Mouse (Mus musculus): ENCODE results near the gene Wdr77. TPM values are rescaled to one million over a fixed set of nuclear protein-coding genes. Genes with fewer than 3 reads are reported as not detected.

Wdr77 gene
- 37.0 to 50.7 TPM (median 42.9 TPM) in 4 replicates for total RNA-seq (2023; ENCODE audit: inconsistent age)

DNA sequence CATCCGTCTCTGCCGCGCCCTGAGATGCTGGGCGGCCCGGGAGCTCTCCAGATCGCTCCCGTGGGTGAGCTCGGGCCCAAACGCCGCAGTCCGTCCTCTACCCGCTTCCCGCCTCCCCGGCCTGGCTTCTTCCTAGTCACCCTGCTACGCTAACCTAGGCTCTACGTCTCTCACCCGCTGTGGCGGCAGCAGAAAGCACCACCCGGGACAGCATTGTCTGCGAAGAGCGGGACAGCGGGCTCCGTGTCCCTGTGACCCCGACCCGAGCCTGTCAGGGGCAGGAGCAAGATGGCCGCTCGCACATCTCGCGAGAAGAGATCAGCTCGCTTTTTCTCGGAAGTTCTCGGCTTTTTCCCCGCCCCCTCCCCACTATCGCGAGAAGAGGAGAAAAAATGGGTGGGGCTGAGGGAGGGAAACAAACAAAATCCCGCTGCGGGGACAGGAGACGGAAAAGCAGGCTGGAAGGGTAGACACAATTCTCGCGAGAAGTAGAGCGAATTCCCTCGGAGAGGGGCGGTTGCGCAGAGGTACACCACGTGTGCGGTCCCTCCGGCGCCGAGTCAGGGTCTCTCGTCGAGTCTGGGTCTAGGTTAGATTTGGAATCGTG, at the start of gene Wdr77:
Gene Wdr77 (plus strand): TSS at position 396 of the 607 bp plus-strand sequence.

DNA sequence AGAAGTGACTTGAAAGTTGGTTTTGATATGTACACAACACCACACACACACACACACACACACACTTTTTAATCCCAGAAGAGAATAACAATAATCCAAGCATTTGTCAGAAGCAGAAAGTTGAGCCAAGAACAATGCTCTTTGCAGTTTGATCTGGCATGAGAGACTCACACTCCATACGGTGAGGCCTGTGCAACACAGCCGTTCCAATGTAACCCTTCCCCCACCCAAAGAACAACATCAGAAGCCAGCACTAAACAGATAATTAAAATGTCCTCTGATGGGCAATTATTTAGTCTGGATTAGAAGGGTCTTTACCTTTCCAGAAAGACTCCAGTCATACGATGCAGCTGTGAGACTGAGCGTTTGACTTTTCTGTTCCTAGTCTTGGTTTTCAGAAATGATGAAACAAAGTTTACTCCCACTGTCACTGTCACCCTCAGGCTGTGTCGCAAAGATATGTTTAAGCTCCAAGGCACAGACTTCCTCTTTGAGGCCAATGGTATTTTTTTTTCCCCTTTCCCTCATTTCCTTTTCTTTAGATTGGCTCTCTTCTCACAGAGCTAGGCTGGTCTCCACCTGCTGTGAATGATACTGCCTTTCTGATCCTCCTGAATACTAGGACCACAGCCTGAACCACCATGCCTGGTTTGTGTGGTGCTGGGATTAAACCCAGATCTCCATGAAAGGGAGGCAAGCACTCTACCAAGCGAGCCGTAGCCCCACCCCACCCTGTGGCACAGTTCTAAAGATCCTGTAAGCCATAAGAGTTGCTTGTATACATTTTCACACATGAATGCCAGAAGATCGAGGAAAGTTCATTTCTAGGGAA, 26.7 kb upstream of the Wdr77 start, which contains the start of gene I830077J02Rik:
Gene I830077J02Rik (minus strand): TSS at position 425 of the 832 bp plus-strand sequence.

DNA sequence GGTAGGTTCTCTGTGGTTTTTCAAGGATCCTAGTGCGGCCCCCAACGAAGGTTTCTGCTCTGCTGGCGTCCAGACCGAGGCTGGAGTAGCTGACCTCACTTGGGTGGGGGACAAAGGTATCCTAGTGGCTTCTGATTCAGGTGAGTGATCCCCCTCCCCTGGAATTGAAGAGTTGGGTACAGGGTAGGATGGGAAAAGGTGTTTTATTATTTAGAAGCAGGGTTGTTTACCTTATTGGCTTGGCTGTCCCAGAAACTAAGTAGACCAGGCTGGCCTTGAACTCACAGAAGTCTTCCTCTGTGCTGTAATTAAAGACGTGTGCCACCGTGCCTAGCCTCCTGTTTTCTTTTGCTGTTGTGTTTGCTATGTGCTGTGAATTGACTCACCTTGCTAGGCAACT, 830 bp downstream of the Wdr77 start, which contains the start of gene Atp5f1:
Gene Atp5f1 (minus strand): TSS at position 101 of the 400 bp plus-strand sequence.

DNA sequence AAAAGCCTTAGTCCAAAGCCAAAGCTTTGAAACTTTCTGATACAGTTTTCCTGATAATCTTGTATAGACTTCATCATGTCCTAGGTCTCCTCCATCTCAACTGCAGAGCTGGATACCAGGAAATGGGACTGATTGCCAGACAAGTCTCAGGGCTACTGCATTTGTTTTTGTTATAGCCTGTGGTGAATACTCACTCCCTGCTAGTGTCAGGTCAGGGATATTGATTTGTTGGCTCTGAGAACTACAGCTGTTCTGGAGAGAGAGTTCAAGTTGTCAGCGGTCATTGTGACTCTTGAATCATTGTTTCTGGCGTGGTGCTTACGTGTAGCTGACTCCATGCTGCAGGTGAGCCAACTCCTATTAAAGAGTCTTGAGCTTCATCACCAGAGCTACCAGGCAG, 14.2 kb downstream of the Wdr77 start, which contains the start of gene Ovgp1:
Gene Ovgp1 (plus strand): TSS at position 301 of the 400 bp plus-strand sequence.

DNA sequence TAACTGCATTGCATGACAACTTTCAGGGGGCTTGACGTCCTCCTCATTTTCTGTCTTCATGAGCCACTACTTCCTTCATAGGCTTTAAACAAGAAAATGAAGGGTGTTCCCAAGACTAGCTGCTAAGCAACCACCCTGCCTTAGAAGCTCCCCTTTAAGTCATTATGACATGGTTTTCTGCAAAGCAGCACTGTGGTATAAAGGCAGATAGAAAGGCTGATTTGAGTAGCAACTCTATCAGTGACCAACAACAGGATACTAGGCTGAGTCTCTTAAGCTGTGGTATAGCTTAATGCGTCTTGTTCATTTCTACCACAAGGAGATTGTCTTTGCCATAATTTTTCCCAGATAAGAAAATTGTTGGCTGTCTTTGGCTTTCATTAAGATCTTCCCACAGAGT, 55.4 kb downstream of the Wdr77 start, which contains the start of gene Pifo:
Gene Pifo (minus strand): TSS at position 101 of the 400 bp plus-strand sequence.

Other genes starting within 250 kb of the Wdr77 start
- 110 to 139 TPM (median 129 TPM) in 4 replicates for gene Rap1a, start 158.0 kb upstream of the Wdr77 start, total RNA-seq (2023; ENCODE audit: inconsistent age)
- 0.70 to 1.00 TPM in 2 of 4 replicates, not detected in the others for gene Adora3, start 88.5 kb upstream of the Wdr77 start, total RNA-seq (2023; ENCODE audit: inconsistent age)
- gene Tmigd3, start 88.5 kb upstream of the Wdr77 start, total RNA-seq (2023; ENCODE audit: inconsistent age): not detected in 4 replicates
- gene I830077J02Rik, start 26.7 kb upstream of the Wdr77 start, total RNA-seq (2023; ENCODE audit: inconsistent age): 19.4 to 25.5 TPM (median 23.3 TPM) in 4 replicates
- 128 to 143 TPM (median 135 TPM) in 4 replicates for gene Atp5f1, start 730 bp downstream of the Wdr77 start, total RNA-seq (2023; ENCODE audit: inconsistent age)
- 1.8 to 3.6 TPM (median 3.1 TPM) in 4 replicates for gene Ovgp1, start 14.3 kb downstream of the Wdr77 start, total RNA-seq (2023; ENCODE audit: inconsistent age)
- 0.58 to 2.5 TPM (median 1.2 TPM) in 3 of 4 replicates, not detected in the other for gene Pifo, start 55.3 kb downstream of the Wdr77 start, total RNA-seq (2023; ENCODE audit: inconsistent age)
- gene Chil5, start 73.4 kb downstream of the Wdr77 start, total RNA-seq (2023; ENCODE audit: inconsistent age): not detected in 4 replicates
- gene Chia1, start 153.9 kb downstream of the Wdr77 start, total RNA-seq (2023; ENCODE audit: inconsistent age): not detected in 4 replicates
- gene Chil3, start 208.2 kb downstream of the Wdr77 start, total RNA-seq (2023; ENCODE audit: inconsistent age): 0.45 to 1.8 TPM (median 0.57 TPM) in 4 replicates

Data from B cell, adult (primary cell).